Mouse (Mus musculus) Patski (cell line): ENCODE results near the gene Fbxo46. TPM values are rescaled to one million over a fixed set of nuclear protein-coding genes. Genes with fewer than 3 reads are reported as not detected.
A peak's percentile ranks its signal among the peaks of the same experiment; 100 is the strongest.

Experiments used
- ATAC-seq: fragments of 100-300 bp; one replicate; pipeline ENCODE4 v1.8.0; 2021
- CTCF ChIA-PET: fragments of 350-600 bp; sonication (Branson Sonifier 250); formaldehyde crosslinking; loops from one replicate; lab custom pipeline; 2022; ENCODE audit warnings: inconsistent platforms; lab: Charles Lee
- POLR2A ChIA-PET: fragments of 350-600 bp; sonication (Branson Sonifier 250); formaldehyde crosslinking; loops from one replicate; lab custom pipeline; 2022; ENCODE audit warnings: antibody characterized with exemption, inconsistent platforms; lab: Charles Lee
- DNase-seq: peaks from one replicate; pipeline ENCODE4 v3.0.0-alpha.2; 2011; ENCODE audit warnings: low read depth, low spot score
- H3K27me3 ChIP-seq: fragments of 371-371 bp; one replicate; pipeline ENCODE4 v1.5.1; 2021
- CTCF ChIP-seq: fragments of 100-300 bp; IDR thresholded peaks from one replicate; pipeline ENCODE4 v1.5.1; 2021
- in situ Hi-C: fragments of 300-500 bp; cut with MboI; formaldehyde crosslinking; loops from 3 replicates; pipeline ENCODE4 v1.11.1; 2018; ENCODE audit warnings: low pct_unique_long_range_greater_than_20kb, mixed read lengths
- polyA plus RNA-seq: library from polyadenylated mRNA; unstranded; gene quantifications from one replicate; pipeline ENCODE4 v1.2.3, GENCODE M21; 2021

The Fbxo46 gene
- polyA plus RNA-seq, 1 experiment from 2014 or later = 13.0 TPM

DNA sequence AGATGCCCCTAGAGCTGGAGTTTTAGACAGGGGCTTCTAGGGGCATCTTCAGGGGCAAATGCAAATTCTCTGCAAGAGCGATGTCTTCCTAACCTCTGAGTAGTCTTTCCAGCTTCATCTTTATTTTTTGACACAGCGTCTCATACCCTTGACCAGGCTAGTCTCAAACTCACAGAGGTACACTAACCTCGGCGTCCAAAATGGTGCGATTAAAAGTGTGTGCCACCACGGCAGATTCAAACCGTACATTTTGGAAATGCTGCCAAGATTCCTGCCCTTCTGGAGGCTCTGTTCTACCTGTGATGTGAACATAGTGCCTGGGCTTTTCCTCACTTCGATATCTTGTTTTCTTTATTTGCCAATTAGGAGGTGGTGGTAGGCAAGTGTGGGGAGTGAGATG, 576 bp upstream of the Fbxo46 start:
- no peaks in the 10 kb centered on the region for H3K27me3 ChIP-seq
- DNase-seq (no peak), ATAC-seq (peak; percentile 7)
- ChIA-PET CTCF (interaction anchor here (1.4 kb wide), 1 partner anchor 13 kb away, joined by 4 read pairs; no protein-coding TSS in a partner anchor), POLR2A (interaction anchor here (1.1 to 1.8 kb wide), 3 partner anchors 11 to 26 kb away, joined by 3 to 6 read pairs (median 4); no protein-coding TSS in a partner anchor)
- in situ Hi-C loops = no loop called here
- TF ChIP-seq CTCF = no peak

- in situ Hi-C loops = no loop called here
- DNase-seq (no peak), ATAC-seq (no peak)
- POLR2A ChIA-PET = no interaction called here
- H3K27me3 ChIP-seq = no peaks in the 10 kb centered on the region
- CTCF ChIA-PET = interaction anchor here (2.0 to 2.6 kb wide), 2 partner anchors 8 to 24 kb away, joined by 5 to 11 read pairs; no protein-coding TSS in a partner anchor
- no peak for TF ChIP-seq CTCF
Measured at GRCm38 (mm10) chr7:19121686-19122085, 2.0 kb downstream of the Fbxo46 start.

- H3K27me3 ChIP-seq = no peaks in the 10 kb centered on the region
Measured at GRCm38 (mm10) chr7:19124713-19125112, 5.1 kb downstream of the Fbxo46 start.

GRCm38 (mm10) chr7:19127744-19128143, 8.1 kb downstream of the Fbxo46 start:
- in situ Hi-C loops = no loop called here
- no peak for TF ChIP-seq CTCF
- CTCF ChIA-PET = no interaction called here
- POLR2A ChIA-PET = no interaction called here
- no peak for ATAC-seq
- no peaks in the 10 kb centered on the region for H3K27me3 ChIP-seq
- DNase-seq = no peak

More at GRCm38 (mm10) chr7:19124713-19125112, 5.1 kb downstream of the Fbxo46 start:
- DNase-seq = no peak
- CTCF ChIA-PET = no interaction called here
- in situ Hi-C loops = no loop called here
- TF ChIP-seq CTCF = no peak
- no peak for ATAC-seq
- POLR2A ChIA-PET = no interaction called here

DNA sequence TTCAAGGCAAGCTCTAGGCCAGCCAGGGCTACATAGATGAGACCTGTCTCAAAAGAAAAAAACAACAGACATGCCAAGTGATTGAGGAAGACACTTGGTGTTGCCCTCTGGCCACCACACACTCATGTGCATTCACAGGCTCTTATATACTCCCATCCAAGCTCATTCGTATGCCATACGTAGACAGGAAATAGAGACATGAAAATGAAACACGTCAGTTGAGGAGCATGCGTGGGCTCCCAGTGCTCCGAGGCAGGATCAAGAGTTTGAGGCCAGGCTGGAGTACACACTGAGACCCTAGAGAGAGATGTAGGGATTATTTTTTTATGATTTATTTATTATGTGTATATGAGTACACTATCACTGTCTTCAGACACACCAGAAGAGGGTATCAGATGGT, 9.7 kb downstream of the Fbxo46 start:
- in situ Hi-C loops = no loop called here

GRCm38 (mm10) chr7:19130657-19131056, 11.0 kb downstream of the Fbxo46 start:
- DNase-seq = no peak

More for the DNA sequence above, 9.7 kb downstream of the Fbxo46 start:
- POLR2A ChIA-PET = no interaction called here
- CTCF ChIA-PET = interaction anchor here (1.0 to 1.6 kb wide), 2 partner anchors 8 to 10 kb away, joined by 3 to 11 read pairs; no protein-coding TSS in a partner anchor
- H3K27me3 ChIP-seq = no peaks in the 10 kb centered on the region
- TF ChIP-seq CTCF = no peak
- ATAC-seq = no peak
- DNase-seq = no peak

DNA sequence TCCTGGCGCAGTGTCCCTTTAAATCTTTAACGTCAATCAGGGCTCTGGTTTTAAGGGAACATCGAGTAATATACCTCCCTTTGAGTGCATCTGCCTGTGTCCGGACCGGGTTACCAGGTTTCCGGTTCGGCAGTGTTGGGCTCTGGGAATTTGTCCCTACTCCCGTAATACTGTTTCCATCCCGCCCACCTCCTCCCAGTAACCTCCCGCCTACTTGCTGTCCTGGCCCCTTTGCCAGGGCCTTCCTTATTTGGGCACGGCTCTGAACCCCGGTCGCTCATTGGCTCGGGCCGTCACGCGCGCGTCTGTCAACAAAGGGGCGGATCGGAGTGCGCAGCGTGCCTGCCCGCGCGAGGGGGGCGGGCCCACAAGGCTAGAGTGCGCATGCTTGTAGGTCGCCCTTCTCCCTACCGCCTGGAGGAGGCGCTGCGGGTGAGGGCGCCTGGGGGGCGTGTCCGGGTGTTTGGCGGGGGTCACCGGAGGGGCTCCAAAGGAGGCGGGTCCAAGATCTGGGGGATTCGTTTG, 11.7 kb downstream of the Fbxo46 start:
- DNase-seq (peak; percentile 94), ATAC-seq (peak; percentile 98)
- TF ChIP-seq CTCF = no peak
- H3K27me3 ChIP-seq = no peaks in the 10 kb centered on the region
- in situ Hi-C loops = no loop called here
- CTCF ChIA-PET = interaction anchor here (1.2 kb wide), 1 partner anchor 18 kb away, joined by 4 read pairs; no protein-coding TSS in a partner anchor
- POLR2A ChIA-PET = interaction anchor here (0.8 kb wide), 1 partner anchor 208 kb away, joined by 3 read pairs; no protein-coding TSS in a partner anchor

More at GRCm38 (mm10) chr7:19130657-19131056, 11.0 kb downstream of the Fbxo46 start:
- no peaks in the 10 kb centered on the region for H3K27me3 ChIP-seq
- ChIA-PET POLR2A (interaction anchor here (0.7 to 0.8 kb wide), 2 partner anchors 209 to 377 kb away, joined by 3 to 4 read pairs; no protein-coding TSS in a partner anchor), CTCF (interaction anchor here (1.6 kb wide), 1 partner anchor 10 kb away, joined by 11 read pairs; no protein-coding TSS in a partner anchor)
- TF ChIP-seq CTCF = no peak
- in situ Hi-C loops = no loop called here
- no peak for ATAC-seq

DNA sequence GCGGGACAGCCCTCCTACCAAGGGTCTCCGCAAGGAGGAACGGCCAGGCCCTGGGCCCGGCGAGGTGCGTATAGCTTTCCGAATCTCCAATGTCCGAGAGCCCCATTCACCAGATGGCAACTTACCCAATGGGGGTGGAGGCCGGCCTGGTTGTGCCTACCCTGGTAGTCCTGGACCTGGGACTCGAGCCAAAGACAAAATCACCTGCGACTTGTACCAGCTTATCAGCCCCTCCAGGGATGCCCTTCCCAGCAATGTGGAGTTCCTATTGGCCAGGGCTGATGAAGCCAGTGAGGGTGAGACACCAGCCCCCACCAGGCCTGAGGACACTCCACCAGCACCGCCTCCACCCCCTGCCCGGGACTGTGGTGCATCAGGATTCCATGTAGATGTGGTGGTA, 16.5 kb downstream of the Fbxo46 start:
- in situ Hi-C loops = no loop called here
- ChIA-PET CTCF (interaction anchor here (1.7 kb wide), 1 partner anchor 17 kb away, joined by 5 read pairs; no protein-coding TSS in a partner anchor), POLR2A (interaction anchor here (2.0 kb wide), 1 partner anchor 10 kb away, joined by 4 read pairs; no protein-coding TSS in a partner anchor)
- no peak for TF ChIP-seq CTCF
- H3K27me3 ChIP-seq = no peaks in the 10 kb centered on the region
- ATAC-seq = no peak
- no peak for DNase-seq

DNA sequence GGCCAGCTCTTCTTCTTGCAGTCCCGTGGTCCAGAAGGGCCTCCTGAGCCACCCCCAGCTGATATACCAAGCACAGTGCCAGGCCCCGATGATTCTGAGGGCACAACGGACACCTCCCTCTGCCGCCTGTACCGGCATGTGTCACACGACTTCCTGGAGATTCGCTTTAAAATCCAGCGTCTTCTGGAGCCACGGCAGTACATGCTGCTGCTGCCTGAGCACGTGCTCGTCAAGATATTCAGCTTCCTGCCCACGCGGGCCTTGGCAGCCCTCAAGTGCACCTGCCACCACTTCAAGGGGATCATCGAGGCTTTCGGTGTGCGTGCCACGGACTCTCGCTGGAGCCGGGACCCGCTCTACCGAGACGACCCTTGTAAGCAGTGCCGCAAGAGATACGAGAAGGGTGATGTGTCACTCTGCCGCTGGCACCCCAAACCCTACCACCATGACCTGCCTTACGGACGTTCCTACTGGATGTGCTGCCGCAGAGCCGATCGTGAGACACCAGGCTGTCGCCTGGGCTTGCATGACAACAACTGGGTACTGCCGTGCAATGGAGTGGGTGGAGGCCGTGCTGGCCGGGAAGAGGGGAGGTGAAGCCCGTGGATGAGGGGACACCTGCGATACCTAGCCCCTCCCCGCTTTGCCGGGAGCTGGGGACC, 17.1 kb downstream of the Fbxo46 start:
- POLR2A ChIA-PET = interaction anchor here (2.0 kb wide), 1 partner anchor 9 kb away, joined by 4 read pairs; no protein-coding TSS in a partner anchor
- ATAC-seq = no peak
- DNase-seq = no peak
- TF ChIP-seq CTCF = no peak
- CTCF ChIA-PET = interaction anchor here (0.6 to 1.7 kb wide), 2 partner anchors 12 to 17 kb away, joined by 3 to 5 read pairs; partner anchors contain the start of gene Qpctl
- in situ Hi-C loops = no loop called here
- no peaks in the 10 kb centered on the region for H3K27me3 ChIP-seq

DNA sequence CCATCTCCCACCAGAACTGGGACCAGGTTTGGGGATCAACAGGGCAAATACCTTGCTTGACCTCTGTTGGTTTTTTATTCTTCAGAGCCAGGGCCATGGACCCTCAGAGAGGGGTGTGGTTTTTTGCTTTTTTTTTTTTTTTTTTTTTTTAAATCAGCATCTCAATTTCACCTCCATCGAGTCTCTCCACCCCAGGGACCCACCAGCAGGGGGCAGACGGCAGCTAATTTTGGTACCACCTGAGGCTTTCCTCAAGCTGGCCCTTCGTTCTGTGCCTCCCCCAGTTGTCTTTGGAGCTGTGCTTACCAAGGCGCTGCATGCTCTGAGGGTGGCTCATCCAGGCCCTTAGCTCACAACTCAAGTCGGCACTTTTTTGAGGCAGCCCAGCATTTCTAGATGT, 17.7 kb downstream of the Fbxo46 start:
- no peak for ATAC-seq
- POLR2A ChIA-PET = interaction anchor here (0.6 to 2.0 kb wide), 3 partner anchors 9 to 43 kb away, joined by 3 to 6 read pairs (median 4); no protein-coding TSS in a partner anchor

More for the DNA sequence above, 17.7 kb downstream of the Fbxo46 start:
- H3K27me3 ChIP-seq = no peaks in the 10 kb centered on the region
- in situ Hi-C loops = no loop called here
- TF ChIP-seq CTCF = no peak
- DNase-seq = no peak
- CTCF ChIA-PET = interaction anchor here (0.6 to 1.7 kb wide), 2 partner anchors 12 to 16 kb away, joined by 3 to 5 read pairs; partner anchors contain the start of gene Qpctl
